Mouse (Mus musculus) layer of hippocampus, adult 8-10 months (tissue): ENCODE measurements around the gene Tmem266. TPM values are rescaled to one million over a fixed set of nuclear protein-coding genes. Genes with fewer than 3 reads are reported as not detected.

Experiments used
- DNase-seq, 2 experiments: peaks; one replicate each; pipeline ENCODE4 v3.0.0; 2022; ENCODE audit warnings: low spot score in 2 of 2
- total RNA-seq, 4 experiments: library from RNA; stranded (reverse); gene quantifications; 2 replicates each; pipeline ENCODE4 v1.2.4; 2022

The Tmem266 gene
- total RNA-seq, 4 experiments from 2014 or later: 5.8 to 7.7 (median 6.0) TPM

- no peak for DNase-seq
These were observed 72.4 kb downstream of the Tmem266 start for GRCm38 (mm10) chr9:55398985-55399554.

- DNase-seq: no peak
These were observed 75.6 kb downstream of the Tmem266 start for GRCm38 (mm10) chr9:55402276-55402675.

GRCm38 (mm10) chr9:55404256-55404655 is 77.5 kb downstream of the Tmem266 start:
- no peak for DNase-seq

GRCm38 (mm10) chr9:55404976-55405702 is 78.4 kb downstream of the Tmem266 start:
- no peak for DNase-seq

GRCm38 (mm10) chr9:55406773-55407172 is 80.1 kb downstream of the Tmem266 start:
- DNase-seq: no peak

GRCm38 (mm10) chr9:55408851-55409250 is 82.1 kb downstream of the Tmem266 start:
- no peak for DNase-seq

- DNase-seq: no peak
These were observed 83.1 kb downstream of the Tmem266 start for GRCm38 (mm10) chr9:55409833-55410232.

- DNase-seq: no peak
These were observed 83.7 kb downstream of the Tmem266 start for GRCm38 (mm10) chr9:55410430-55410829.

- no peak for DNase-seq
These were observed 84.4 kb downstream of the Tmem266 start for GRCm38 (mm10) chr9:55411154-55411553.

- DNase-seq: no peak
These were observed 95.1 kb downstream of the Tmem266 start for GRCm38 (mm10) chr9:55421786-55422185.

- DNase-seq: peak in 1 of 2 experiments; percentile 17
These were observed 97.0 kb downstream of the Tmem266 start for GRCm38 (mm10) chr9:55423451-55424424.

GRCm38 (mm10) chr9:55425271-55425810 is 98.6 kb downstream of the Tmem266 start:
- DNase-seq: no peak

GRCm38 (mm10) chr9:55429242-55429975 is 102.7 kb downstream of the Tmem266 start:
- DNase-seq: peak; percentile 63 to 78

GRCm38 (mm10) chr9:55430133-55430532 is 103.4 kb downstream of the Tmem266 start:
- no peak for DNase-seq

- no peak for DNase-seq
These were observed 105.9 kb downstream of the Tmem266 start for GRCm38 (mm10) chr9:55432306-55433289.

GRCm38 (mm10) chr9:55433875-55434274 is 107.2 kb downstream of the Tmem266 start:
- no peak for DNase-seq

- no peak for DNase-seq
These were observed 111.7 kb downstream of the Tmem266 start for GRCm38 (mm10) chr9:55438433-55438832.

- DNase-seq: no peak
These were observed 112.6 kb downstream of the Tmem266 start for GRCm38 (mm10) chr9:55439206-55439780.

- no peak for DNase-seq
These were observed 120.8 kb downstream of the Tmem266 start for GRCm38 (mm10) chr9:55447509-55447908.
